Mouse (Mus musculus) thymus, postnatal 10 days (tissue): ENCODE measurements around the gene Prom2.

Experiments
- DNase-seq, 2 experiments: peaks; one replicate each; pipeline ENCODE4 v3.0.0; 2021; ENCODE audit warnings: low spot score in 2 of 2

The Prom2 gene

DNA sequence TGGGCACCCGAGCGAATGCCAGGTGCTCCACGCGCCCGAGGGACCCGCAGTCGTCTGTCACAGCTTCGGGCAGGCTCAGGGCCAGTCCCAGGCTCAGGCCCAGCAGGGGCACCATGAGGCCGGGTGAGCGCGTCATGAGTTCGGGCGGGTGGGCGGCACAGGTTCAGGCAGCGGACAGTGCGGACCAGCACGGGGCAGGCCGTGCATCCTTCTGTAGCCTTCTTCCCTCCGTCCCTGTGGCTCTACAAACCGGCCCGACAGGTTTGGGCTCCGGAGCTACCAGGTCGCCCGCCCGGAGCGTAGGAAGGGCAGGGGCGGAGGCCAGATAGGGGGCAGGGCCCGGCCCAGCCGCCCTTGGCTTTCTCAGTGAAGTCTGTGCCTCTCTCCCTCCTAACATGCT is at the start of gene Prom2:
TSS of gene Prom2 (minus strand) at position 283 of the 400 bp plus-strand sequence.
- no peak for DNase-seq

DNA sequence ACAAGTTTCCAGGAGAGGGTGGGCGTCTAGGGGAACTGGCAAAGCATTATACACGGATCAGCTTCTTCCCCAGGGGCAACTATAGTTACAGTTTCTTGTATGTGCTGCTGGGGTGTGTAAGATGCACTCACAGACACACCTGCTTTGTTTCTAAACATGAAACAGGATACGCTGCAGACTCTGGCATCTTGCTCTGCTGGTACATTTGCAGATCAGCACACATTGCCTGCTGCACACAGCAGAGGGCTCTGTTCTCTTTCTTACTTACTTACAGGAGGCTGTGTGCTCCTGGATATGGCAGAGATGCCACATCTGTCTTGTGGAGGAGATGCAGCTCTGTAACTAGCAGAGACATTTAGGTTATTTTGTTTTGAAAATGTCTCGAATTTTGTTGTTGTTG is 49.6 kb upstream of the Prom2 start:
- peak; percentile 36 to 37 for DNase-seq

DNA sequence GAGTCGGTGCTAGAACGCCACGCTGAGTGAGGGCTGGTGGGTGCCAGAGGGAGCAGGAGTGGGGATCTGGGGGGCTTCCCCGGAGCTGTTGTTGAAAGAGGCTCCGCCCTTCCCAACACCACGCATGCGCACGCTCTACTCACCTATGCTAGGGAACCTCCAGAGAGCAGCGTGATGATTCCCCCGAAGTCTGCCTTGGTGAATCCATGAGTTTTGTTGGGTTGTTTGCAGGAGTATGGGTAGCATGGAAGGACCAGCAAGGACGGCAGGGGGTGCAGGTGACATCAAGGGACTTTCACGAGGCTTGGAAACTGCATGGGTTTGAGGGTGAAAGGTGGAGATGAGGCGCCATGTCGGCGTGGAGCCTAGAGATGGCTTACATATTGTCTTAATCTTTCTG is 48.9 kb upstream of the Prom2 start:
- peak; percentile 11 to 53 for DNase-seq

DNA sequence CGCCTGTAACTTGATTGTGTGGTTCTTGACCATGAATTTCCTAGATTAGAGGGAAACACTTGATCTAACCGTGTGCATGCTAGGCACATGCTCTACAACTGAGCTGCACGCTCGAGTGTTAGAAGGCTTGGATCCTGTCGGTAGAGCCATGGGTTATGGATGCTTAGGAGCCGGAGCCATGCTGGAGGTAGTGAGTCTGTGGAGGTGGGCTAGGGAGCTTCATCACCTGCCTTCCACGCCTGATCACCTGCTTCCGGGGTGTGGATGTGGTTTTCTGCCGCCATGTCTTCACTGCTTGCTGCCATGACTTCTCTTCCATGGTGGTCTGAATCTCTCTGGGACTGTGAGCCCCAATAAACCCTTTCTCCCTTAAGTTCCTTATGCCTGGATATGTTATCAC is 47.6 kb upstream of the Prom2 start:
- DNase-seq, result no peak

DNA sequence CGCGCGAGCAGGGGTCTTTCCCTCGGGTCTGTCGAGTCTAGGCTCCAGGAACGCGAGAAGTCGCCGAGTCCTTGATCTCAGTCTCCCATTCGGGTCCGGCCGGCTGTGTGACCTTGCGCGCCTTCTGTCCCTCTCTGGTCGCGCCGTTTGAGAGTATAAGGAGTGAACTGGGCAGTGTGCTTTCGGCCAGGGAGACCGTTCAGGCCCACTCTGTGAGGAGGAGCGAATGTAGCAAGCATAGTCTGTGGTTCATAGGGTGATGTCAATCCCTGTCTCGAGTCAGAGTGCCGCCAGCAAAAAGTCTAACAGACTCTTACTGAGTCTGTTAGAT is 46.2 kb upstream of the Prom2 start:
- DNase-seq, result no peak

DNA sequence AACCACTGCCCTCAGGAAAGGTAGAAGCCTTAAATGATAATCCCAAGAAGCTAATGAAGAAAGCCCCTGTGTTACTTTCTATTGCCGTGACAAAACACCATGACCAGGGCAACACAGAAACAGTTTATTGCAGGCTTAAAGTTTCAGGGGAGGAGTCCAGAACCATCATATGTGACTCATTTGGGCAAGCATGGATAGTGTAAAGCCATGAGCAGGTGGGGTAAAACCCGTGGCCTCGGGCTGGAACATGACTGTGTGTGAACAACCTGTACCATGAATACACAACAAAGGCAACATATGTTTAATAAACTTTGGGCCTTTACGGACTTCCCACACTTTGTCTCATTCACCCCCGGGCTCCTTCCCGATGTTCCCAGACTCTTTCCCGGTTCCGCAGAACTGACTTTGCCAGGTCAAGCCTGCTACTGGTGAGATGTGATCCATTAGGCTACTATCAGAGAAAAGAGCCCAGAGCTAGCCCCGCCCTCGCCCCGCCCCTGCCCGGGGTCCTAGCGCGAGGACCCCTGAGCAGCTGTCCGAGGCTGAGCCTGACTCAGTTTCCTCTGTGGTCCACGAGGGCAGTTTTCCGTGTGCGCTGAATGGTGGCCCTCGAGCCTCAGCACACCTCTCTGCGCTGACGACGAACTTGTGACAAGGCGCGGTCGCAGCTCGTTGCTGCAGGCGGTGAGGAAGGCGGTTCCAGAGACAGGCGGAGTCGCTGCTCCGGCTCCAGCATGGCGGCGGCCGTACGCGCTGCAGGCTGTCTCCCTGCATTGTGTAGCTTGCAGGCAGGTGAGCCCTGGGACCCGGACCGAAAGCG is 45.6 kb upstream of the Prom2 start, which contains the start of the genes Zfp661 and Mrps5:
TSS of gene Zfp661 (minus strand) at position 401 of the 820 bp plus-strand sequence.
TSS of gene Mrps5 (plus strand) at position 529 of the 820 bp plus-strand sequence.
- DNase-seq, result peak; percentile 63 to 76

DNA sequence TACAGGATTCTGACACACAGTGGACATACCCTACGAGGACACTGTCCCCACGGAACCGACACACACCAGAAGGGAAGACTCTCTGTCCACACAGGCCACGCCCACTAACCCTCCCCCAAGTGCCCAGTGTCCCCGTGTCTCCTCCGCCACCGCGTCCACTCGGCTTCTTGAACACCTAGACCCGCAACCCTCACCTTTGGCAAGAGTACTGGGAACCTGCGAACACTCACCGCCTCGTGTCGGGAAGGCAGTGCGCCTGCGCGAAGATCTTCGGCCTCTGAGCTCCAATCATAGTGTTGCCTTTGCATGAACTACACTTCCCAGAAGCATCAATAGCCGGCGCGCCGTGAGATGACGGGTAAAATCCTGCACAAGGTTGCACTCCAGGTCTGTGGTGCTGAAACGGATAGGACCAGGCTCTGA is 43.2 kb upstream of the Prom2 start:
- DNase-seq, result peak; percentile 85 to 87

DNA sequence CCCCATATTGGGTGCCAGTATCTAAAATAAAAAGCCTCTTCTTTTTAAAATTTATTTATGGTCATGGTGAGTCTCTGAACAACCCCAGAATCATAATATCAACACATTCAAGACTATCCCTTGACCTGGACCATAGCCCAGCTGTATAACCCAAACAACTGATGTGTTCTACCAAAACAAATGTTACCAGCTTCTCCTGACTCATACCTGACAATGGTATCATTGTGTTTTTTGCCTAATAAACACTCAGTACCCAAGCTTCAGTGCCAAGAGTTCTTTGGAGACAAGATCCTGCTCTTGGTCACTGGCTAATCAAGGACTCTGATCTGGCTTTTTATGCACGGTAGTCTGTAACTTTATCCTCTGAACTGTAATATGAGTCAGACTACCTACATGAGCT is 32.1 kb upstream of the Prom2 start:
- no peak for DNase-seq

DNA sequence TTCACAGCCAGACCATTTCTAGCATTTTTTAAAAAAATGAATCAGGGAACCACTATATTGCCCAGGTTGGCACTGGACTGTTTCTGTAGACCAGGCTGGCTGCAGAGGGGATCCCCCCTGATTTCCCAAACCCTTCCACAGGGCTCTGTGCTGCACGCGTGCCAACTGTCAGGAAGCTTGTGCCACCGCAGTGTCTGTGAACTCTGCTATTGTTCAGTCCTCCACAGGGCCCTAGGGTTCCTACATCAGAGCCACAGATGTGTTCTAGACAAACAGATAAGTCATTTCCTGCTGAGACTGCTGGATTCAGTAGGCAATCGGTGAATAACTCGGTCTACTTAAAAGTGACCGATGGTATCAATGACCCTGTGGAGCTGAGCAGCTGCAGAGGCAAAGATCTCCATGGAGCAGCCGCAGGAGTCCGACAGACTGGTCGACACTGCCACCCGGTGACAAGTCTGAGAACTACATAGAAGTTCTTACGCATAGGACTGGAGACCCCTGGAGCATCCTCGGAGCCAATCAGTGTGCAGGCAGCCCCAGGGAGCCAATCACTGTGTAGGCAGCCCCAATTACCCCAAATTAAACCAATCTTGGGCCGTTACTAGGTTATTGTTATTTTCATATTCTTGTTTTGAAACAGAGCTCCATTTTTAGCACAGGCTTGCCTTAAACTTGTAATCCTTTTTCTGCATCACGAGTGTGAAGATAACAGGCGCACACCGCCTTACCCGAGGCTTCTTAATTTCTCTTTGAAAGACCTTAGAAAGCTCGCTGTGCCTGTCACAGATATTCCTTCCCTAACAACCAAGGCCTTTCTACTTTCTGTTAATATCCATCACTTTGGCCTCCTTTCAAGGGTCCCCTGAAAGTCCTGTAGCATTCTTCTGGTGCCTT is 18.1 kb upstream of the Prom2 start:
- peak; percentile 84 to 89 for DNase-seq

DNA sequence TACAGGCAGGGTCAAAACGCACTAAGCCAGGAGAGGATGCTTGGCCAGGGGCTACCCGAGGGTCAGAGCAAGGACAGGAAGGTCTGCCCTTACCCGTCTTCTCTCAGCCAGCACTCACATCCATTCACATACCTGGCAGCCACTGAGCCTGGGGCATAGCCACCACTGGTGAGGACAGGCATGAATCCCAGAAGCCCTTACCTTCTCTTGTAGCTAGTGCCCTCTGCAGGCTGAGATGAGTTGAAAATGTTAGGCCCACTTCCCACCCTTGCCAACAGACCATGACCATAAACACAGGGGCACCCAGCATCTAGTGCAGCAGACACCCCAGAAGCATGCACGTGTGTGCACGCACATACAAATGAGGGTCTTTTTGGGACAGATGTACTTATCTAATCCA is 9.8 kb upstream of the Prom2 start:
- DNase-seq, result no peak

DNA sequence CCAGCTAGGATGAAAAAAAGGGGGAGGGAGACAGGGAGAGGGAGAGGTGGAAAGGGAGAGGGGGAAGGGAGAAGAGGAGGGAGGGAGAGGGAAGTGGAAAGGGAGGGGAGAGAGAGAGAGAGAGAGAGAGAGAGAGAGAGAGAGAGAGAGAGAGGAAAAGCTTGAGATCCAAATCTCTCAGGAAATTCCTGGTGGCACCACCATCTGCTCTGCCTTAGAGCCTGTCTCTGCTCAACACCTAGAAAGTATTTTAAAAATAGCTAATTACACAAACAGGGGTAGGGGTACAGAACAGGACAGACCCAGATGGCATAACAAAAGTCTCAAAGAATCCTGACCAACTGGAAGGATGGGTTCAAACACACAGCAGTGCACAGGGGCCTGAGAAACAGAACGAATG is 9.2 kb upstream of the Prom2 start:
- DNase-seq, result no peak

DNA sequence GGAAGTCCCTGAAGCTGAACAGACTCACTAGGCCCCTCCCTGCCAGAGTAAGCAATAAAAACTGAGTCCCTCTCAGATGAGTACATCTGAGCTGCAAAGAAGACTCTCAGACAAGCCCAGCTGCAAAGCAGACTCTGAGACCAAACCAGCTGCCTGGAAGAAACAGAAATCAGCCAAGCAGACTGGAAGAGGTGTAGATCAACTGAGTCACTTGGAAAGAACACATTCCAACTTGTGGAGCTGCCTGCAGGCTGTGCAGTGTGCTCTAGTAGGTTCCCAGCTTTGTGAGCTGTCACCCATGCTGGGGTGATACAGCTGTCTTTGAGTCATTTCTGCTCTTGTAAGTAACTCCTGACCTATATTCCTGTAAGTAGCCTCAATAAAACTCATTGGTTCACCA is 8.4 kb upstream of the Prom2 start:
- no peak for DNase-seq

DNA sequence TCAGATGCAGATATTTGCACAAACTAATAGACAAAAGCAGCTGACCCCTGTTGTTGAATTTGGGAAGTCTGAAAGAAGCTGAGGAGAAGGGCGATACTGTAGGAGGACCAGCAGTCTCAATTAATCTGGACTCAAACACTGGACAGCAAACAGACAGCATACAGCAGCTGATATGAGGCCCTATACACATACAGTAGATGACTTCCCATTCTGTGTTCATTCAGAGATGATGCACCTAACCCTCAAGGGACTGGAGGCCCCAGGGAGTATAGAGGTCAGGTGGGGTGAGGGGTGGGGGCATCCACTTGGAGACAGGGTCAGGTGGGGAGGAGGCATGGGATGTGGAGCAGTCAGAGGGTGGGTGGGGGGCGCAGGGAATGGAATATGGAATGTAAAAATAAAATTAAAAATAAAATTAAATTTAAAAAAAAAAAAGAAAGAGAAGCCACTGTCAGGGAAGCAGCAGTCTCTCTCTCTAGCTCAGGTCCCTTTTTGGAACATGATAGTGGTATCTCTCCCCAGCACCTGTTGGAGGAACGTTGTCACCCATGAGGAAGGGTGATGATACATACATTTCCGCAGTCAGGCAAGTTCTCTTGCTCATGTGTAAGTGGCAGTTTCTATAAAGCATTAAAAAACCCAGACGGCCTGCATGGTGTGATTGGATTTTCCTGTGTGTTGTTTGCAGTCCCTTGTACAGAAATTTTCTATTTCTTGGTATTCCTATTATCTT is 7.2 kb upstream of the Prom2 start:
- DNase-seq, result no peak

DNA sequence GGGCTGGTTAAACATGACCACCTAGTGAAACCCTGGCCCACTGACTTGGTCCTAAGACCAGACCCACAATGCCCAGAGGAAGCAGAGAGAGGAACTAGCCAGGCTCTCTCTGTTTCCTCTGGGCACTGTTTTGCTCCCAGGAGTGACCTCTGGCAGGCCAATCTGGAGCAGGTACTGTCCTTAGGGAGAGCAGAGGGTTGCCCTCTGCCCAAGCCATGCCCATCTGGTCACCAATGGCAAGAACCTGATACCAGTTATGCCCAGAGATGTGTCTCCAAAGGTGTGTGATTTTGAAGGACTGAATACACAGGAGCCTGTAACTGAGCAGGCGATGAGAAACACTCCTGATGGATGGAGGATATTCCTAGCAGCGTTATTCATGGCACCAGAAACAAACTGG is 430 bp upstream of the Prom2 start:
- DNase-seq, result no peak

DNA sequence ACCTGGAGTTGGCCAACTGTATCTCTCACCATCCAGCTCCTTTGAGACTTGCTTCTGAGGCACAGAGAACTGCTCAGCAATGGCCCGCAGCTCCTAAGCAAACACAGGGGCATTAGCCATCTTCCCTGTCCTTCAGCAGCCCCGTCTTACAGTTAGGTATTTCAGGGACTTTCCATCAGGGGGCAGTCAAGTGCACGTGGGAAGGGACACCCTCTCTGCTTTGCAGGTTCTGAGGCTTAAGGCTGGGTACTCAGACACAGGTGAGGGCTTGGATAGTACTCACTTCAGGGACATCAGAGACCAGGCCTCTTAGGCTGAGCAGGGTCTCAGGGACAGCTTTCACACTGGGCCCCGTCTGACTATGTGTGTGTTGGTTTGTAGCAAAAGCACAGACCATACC is 1.8 kb downstream of the Prom2 start:
- DNase-seq, result peak in 1 of 2 experiments; percentile 33

DNA sequence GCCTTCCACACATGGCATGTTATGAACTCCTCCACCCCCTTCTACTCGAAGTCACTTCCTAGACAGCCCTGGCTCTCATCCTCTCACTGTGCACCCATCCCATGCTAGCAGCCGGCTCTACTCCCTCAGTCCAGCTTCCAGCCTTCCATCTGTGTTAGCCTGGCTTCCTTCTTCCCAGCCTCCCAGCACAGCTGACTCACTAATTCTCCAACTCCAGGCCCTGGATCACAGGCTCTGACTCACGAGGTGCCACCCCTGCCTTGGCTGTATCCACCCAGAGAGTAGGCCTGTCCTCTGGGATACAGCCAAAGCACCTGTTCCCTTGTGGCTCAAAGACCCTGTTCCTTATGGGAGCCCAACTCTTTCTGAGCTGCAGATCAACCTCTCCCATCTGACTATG is 3.7 kb downstream of the Prom2 start:
- no peak for DNase-seq

DNA sequence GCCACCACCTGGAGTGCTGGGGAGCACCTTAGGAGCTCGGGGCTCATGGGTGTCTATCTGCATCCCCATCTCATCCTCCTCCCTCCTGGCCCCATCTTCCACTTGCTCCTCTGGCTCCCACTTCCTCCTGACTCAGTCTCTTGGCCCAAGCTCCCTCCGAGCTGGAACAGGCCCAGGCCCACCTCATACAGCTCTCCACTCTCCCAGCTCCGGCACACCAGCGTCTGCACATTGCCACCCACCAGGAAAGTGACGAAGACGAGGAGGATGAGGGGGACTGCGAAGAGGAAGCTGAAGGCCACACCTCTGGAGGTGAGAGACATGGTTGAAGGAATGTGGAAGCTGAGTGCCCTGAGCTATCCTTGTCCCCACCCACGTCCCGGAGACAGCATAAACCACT is 5.9 kb downstream of the Prom2 start:
- DNase-seq, result no peak

DNA sequence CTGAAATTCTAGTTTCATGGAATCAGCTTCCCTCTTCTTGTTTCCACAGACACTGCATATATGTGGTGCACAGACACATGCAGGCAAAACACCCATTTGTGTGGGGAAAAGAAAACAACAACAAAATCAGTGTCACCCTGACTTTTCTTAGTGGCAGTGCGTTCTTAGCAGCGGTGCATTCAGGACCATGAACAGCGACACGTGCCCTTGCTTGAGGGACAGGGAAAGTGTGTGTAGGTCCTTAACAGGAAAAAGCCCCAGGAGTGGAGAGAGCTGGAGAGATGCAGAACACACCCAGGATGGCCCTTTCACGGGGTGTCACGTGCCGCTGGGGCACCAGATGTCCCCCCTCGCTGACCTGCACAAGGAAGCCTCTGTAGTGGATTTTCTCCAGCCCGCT is 8.9 kb downstream of the Prom2 start:
- DNase-seq, result no peak

DNA sequence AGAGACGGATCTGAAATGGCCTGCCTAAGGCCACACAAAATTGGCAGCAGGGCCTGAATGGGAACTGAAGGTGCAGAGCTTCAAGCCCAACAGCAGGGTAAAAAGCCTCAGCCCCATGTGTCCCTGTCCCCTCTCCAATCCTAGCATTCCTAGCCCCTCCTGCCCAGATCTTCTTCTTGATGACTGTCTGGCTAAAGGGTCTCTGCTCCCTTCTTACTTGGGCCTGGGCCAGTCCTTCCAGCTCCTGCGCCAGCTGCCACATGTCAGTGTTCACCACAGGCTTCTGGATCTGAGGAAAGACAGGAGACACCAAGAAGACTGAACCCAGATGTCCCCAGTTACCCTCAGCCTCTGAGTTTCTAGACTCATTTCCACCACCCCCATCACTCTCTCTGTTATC is 9.7 kb downstream of the Prom2 start:
- no peak for DNase-seq

DNA sequence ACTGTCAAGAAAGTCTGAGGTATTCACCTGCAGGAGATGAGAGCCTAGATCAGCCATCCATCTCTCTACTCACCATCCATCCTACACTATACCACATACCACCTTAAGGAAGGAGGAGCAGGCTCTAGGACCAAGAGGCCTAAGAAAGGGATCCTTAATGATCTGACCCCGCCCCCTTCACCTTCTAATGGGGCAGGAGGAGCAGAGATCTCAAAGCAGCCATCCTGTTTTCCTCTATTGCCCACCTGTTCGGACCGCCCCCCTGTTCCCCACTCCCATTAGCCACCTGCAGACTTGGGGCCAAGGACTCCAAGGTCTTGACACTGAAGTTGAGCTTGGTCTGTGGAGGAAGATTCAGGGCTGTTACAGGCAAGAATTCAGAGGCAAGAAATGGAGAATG is 10.8 kb downstream of the Prom2 start:
- DNase-seq, result no peak

DNA sequence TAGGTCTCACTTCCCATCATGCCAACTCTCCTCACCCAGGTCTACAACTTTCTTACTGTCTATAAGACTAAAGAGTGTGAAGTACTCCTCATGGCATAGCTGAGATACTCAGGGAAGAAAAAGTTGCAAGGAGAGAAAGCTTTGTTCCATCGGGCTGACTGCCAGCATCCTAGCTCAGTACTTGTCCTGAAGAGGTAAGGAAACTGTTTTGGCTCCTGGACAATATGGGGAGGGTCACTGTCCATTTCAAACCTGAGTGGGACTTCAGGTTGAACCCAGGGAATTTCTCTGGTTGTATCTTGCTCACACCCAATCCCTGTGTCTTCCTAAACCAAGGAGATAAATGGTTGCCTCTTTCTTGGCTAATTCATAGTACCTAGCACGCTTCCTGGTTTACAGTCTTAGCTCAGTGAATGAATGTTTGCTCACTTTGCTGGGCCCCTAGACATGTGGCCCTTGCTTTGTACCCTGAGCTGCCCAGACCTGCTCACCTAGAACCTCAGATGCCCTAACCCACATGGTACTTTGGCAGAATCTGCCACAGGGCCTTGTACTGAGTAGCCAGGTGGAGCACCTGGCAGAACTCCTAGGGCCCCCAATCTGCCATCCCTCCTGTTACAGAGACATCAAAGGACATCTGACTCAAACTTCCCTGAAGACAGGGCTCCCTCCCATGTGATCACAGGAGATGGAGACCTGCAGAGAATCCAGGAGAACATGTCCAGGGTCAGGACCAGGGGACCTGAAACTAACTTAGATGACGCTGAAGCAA is 16.1 kb downstream of the Prom2 start:
- no peak for DNase-seq
